Mouse (Mus musculus) splenic B cell, adult 2 months (primary cell): ENCODE data around the gene Adcy5.

Source experiments
- DNase-seq: peaks from one replicate; pipeline ENCODE4 v3.0.0-alpha.2; 2011; ENCODE audit warnings: low read depth, low spot score
- H3K27me3 ChIP-seq: 2 replicates; pipeline ENCODE4 v1.6.1; 2012; ENCODE audit warnings: mild to moderate bottlenecking, low read length, moderate library complexity, mixed read lengths; ENCODE audit not compliant: control insufficient read depth, poor library complexity, insufficient read depth, severe bottlenecking
- H3K36me3 ChIP-seq: 2 replicates; pipeline ENCODE4 v1.6.1; 2012; ENCODE audit warnings: mild to moderate bottlenecking, low read length, moderate library complexity, mixed read lengths; ENCODE audit not compliant: control insufficient read depth, poor library complexity, insufficient read depth, severe bottlenecking

Adcy5 gene

DNA sequence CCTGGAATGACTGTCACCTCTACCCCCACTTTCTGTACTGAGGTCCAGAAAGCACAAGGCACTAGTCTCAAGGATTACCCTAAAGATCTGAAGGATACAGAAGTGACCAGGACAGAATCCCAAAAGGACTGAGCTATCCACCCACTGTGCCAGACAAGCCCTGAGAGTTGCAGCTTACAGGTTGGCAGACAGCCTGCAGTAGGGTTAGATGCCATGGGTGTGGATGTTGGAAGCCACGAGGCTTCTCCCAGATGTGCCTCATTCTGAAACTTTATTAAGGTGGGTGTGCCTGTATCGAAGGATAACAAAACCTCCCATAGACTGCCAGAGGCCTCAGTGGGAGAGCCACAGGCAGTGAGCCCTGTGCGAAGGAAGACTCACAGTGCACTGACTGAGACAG, 23.8 kb downstream of the Adcy5 start:
- no peak for DNase-seq
- Histone ChIP-seq H3K27me3 (no peaks in the 10 kb centered on the region), H3K36me3 (no peaks in the 10 kb centered on the region)

DNA sequence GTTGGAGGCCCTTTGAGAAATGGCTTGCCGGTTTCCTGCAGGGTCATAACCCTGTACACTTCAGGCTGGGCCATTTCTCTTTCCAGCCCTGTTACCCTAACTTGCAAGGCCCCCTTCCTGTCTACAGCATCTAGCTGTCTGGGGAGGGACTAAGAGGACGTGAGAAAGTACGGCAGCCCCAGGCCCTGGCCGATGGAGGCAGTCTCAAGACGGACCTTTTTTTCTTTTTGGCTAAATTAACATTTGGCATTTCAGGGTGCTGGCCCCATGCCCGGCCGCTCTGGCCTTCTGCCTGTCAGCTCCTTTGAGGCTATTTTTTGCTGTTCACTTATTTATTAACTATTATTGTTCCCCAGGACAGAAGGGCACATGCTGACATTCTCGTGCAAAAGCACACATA, 24.4 kb downstream of the Adcy5 start:
- Histone ChIP-seq H3K36me3 (no peaks in the 10 kb centered on the region), H3K27me3 (no peaks in the 10 kb centered on the region)
- DNase-seq, result no peak

DNA sequence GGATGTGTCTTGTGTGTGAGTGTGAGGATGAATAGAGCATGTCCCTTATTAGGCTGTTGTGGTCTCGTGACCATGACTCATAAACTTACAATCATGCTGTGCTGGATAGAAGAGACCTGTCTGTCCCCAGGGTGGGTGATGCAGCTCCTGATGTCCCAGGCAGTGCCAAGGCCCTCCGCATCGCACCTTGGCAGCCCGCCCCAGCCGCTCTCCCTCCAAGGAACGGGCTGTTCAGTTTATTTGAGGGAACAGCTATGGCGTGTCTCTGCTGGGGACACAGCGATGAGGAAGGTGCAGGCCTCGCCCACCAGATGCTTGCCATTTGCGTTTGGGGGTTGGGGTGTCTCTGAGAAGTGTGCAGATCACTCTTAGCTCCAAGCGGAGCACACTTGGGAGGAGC, 28.5 kb downstream of the Adcy5 start:
- DNase-seq, result no peak
- H3K27me3 ChIP-seq, result no peaks in the 10 kb centered on the region
- no peaks in the 10 kb centered on the region for H3K36me3 ChIP-seq

DNA sequence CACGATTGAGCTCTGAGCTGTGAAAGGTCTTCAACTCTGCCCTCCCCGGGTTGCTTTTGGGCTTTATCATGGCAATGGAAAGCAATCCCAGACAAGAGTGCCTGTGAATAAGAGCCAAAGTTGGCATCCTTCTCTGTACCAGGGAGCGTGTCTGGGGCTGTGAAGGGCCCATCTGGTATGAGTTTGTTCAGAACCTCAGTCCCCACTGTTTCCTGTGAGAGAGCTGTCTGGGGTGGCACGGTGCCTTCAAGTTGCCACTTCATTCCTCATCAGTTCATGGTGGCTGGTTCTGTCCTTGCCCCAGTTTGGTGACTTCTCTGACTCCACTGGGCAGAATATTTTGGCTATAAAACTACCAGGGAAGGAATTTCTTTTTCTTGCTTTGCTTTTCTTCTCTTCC, 33.4 kb downstream of the Adcy5 start:
- DNase-seq, result no peak
- no peaks in the 10 kb centered on the region for H3K36me3 ChIP-seq
- H3K27me3 ChIP-seq, result no peaks in the 10 kb centered on the region

DNA sequence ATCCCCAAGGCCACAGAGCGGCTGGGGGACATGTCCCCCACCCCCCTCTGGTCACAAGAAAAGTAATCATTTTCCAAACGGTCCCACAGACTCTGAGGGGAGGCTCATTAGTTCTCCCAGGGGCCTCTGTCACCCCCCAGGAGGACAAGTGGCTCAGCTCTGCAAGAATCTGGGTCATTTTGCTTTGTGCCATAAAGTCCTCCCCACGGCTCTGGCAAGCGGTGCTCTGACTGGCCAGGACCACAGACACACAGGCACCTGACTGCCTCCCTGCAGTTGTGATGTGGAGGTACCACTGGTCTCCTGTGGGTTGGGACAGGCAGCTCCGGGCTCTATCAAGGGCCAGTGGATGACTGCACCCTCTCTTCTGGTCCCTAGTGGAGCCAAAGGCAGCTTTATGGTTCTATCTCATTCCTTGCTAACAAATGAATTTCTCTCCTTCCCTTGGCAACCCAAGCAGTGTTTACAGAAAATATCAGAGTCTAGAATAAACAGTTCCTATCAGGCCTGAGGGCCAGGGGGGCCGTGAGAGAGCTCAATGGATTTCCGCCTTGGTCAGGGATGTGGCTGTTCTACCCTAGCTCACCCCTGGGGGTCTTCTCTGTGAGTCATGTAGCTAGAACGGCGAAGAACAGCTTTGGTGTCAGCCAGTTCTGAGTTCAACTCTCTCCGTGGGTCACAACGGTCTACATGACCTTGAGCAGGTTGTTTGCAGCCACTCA, 34.9 kb downstream of the Adcy5 start:
- no peaks in the 10 kb centered on the region for H3K36me3 ChIP-seq
- no peaks in the 10 kb centered on the region for H3K27me3 ChIP-seq
- no peak for DNase-seq

DNA sequence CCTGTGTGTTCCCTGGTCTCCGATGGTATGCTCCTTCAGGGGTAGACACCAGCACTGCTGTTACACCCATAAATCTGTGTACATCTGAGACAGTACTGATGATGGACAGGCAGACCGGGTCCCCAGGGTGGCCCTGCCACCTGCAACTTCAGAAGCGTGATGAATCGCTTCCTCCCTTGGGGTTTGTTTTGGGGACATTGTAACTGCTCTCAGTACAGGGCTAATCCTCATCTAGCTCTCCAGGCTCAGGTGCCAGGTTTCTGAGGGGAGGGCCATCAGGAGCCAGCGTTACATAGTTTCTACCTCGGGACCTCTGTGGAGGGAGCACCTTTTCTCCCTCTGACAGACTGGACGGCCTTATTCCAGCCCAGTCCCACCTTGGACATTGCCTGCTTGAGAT, 36.1 kb downstream of the Adcy5 start:
- DNase-seq, result no peak
- Histone ChIP-seq H3K36me3 (no peaks in the 10 kb centered on the region), H3K27me3 (no peaks in the 10 kb centered on the region)

DNA sequence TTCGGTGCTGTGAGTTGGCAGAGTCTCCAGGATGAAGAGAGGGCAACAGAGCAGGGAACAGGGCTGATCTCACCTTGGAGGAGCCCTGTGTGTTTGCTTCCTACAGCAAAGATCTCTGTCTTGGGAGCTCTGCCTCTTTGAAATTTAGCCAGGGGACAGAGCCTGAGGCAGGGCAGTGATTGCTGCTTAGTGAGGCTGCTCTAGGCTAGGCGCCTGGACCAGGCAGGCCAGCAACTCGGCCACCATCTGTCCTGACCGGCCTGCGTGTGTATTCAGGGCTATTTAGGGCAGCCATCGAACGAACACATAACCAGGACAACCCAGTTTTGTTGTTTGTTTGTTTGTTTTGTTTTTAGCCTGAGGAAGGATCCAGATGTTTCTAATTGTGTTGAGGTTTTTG, 36.6 kb downstream of the Adcy5 start:
- Histone ChIP-seq H3K36me3 (no peaks in the 10 kb centered on the region), H3K27me3 (no peaks in the 10 kb centered on the region)
- DNase-seq, result no peak

DNA sequence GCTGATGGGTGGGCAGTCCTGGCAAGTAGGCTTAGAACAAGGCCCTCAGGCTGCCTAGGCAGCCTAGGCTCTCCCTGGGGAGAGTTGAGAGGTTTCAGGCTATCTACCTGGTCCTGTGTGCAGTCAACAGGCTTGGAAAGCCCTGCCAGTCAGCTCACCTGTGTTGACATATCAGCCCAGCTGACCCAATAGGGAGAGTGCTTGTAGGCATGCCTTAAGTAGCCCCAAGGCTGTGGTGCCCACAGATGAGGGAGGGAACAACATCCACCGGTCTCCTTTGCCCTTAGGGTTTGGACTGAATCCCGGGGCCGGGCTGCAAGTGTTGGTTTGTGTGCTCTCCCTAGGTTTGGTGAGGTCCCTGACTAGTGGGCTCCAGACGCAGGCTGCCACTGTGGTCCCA, 37.8 kb downstream of the Adcy5 start:
- no peaks in the 10 kb centered on the region for H3K36me3 ChIP-seq
- H3K27me3 ChIP-seq, result no peaks in the 10 kb centered on the region
- no peak for DNase-seq

DNA sequence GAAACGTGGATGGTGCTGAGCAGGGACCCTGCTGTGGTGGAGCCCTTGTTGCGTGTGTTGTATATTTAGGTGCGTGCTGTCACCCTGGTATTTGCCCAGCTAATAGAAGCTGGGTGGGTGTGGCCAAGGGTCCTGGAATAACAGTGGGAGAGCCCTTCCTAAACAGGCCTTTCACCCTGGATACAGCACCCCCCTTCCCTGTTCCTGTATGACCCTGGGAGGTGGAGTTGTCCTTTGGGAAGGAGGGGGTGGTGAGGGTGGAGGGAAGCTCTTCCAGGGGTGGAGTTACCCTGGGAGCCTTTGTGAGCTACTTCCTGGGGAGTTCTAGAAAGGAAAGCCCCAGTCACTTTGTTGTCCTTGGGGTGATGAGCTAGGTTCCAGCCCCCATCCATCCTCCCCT, 38.7 kb downstream of the Adcy5 start:
- no peak for DNase-seq
- Histone ChIP-seq H3K27me3 (no peaks in the 10 kb centered on the region), H3K36me3 (no peaks in the 10 kb centered on the region)

DNA sequence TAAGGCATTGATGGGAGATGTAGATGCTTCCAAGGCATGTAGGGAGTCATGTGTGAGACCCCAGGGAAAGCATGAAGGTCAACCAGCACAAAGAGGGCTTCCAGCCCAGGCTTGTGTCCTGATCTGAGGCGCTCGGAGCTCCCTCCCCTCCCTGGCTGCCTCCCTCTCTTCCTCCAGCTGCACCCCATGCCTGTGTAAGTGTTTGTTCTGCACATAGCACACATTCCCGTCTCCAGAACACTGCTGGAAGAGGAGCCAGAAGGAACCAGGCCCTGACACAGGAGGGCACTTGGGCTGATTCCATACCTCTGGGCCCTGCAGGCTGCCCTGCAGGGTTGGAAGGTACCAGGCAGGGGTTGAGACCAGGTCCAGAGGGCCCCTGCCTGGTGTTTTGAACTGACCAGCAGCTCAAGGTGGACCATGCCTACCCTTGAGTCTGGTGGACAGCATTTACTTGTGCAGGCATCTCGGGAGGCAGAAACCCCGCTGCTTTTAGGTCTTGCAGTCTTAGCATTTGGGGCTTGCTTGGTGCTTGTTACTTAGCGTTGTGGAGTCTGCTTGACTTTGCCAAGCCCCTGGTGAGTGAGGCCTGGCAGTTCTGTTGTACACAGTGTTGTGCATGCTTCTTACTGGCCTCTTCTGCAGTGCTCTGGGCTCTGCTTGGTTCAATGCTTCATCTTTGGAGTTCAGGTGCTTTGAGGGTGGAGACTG, 45.2 kb downstream of the Adcy5 start:
- DNase-seq, result no peak
- H3K27me3 ChIP-seq, result no peaks in the 10 kb centered on the region
- no peaks in the 10 kb centered on the region for H3K36me3 ChIP-seq

DNA sequence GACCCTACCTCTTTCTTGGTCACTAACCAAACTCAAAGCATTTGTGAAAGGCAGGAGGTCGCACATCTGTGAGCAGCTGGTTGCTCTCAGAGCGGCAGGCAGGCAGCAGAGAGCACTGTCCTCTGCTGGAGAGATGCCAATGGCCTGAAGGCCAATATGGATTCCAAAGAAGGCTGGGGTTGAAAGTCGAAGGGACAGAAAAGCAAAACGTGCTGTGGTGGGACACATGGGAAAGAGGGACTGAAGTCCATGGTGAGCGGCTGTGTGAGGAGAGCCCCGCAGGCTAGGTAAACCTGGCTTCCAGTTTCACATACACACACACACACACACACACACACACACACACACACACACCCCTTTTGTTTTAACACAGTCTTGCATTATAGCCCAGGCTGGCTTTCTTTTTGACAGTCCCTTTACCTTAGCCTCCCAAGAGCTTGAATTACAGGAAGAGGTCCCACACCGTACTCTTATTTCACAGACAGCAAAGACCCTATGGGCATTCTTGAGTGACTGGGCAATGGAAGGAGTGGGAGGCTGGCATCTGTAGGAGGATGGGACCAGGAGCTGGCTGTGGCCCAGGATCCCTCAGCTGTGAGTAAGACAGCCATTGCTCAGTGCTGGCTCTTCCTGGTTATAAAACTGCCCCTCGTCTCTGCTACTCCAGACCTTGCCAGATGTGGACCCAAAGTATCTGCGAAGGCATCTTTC, 45.9 kb downstream of the Adcy5 start:
- no peak for DNase-seq
- no peaks in the 10 kb centered on the region for H3K27me3 ChIP-seq
- H3K36me3 ChIP-seq, result no peaks in the 10 kb centered on the region

DNA sequence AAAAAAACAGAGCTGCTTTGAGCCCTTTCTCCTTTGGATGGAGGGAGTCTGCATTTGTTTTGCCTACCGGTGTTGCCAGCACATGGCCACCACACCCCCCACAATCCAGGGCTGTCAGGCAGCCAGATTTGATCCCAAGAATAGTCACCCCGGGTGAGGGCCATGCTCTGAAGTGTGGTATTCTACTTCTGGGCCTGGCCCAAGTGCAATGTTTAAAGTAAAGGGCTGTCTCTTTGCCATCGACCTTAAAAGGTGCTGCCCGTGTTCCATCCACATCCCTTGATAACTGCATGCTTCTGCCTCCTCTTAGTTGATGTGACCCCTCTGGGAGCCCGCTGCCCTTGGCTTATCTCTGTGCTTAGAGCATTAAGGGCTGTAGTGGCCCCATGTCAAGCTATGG, 46.6 kb downstream of the Adcy5 start:
- H3K27me3 ChIP-seq, result no peaks in the 10 kb centered on the region
- no peaks in the 10 kb centered on the region for H3K36me3 ChIP-seq
- DNase-seq, result no peak

DNA sequence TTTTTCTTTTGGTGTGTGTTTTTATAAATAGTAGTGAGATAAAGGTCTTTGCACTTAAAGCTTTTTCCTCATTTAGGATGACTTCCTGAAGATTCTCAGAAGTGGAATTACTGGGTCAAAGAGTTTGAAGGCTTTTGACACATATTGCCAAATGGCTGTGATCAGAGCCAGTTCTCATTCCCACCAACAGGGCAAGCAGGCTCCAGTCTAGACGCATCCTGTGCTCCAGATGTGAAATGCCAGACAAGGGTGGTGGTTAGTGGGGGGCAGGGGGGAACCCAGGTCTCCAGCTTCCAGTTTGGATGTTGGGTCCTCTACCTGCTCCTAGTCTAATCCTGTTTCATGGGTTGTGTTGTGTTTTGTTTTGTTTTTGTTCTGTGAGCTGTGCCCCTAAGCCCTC, 48.8 kb downstream of the Adcy5 start:
- no peak for DNase-seq
- H3K27me3 ChIP-seq, result no peaks in the 10 kb centered on the region
- H3K36me3 ChIP-seq, result no peaks in the 10 kb centered on the region

DNA sequence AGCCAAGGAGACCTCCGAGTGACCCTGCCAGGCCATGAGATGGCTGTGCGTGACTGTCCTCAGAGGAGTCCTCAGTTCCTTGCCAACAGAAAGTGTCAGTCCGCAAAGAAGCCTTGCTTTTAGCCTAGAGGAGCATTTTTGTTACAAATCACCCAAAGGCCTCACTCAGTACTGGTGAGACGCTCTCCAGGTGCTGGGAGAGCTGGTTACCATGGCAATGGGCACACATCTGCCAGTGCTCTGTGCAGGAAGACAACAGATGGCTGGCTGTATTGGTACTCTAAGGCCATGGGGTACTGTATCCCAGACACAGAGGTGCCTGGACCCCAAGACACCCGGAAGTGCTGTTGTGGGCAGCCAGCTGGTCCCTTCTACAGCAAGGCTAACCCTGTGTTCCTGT, 51.0 kb downstream of the Adcy5 start:
- Histone ChIP-seq H3K36me3 (no peaks in the 10 kb centered on the region), H3K27me3 (no peaks in the 10 kb centered on the region)
- DNase-seq, result no peak

DNA sequence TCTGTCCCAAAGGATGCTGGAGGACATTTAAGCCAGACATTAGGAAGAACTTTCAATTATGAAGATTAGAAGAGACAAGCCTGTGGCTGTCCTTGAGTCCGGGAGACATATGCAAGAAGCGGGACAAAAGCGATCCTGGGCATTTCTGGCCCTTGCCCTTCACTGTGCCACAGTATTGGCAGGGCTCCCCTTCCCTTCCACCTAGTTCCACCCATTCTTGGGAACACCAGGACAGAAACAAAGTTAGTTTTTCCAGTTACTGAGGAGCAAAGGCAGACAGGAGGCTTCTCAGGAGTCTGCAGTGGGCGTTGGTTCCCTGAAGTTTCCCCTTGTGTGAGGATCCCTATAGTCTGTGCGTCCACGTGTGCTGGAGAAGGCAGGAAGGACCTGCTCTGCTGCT, 51.7 kb downstream of the Adcy5 start:
- no peaks in the 10 kb centered on the region for H3K27me3 ChIP-seq
- no peak for DNase-seq
- no peaks in the 10 kb centered on the region for H3K36me3 ChIP-seq
